Mouse (Mus musculus) heart, postnatal 4 days (tissue): ENCODE measurements around the gene Hes6. TPM values are rescaled to one million over a fixed set of nuclear protein-coding genes. Genes with fewer than 3 reads are reported as not detected.

ENCODE experiments used
- DNase-seq: peaks from one replicate; pipeline ENCODE4 v3.0.0; 2021
- total RNA-seq, 2 experiments: library from RNA; stranded (reverse); gene quantifications; 2 replicates each; pipeline ENCODE4 v1.2.3; 2021

Hes6 gene
- total RNA-seq, 2 experiments from 2014 or later = 29.6 to 30.6 TPM

DNA sequence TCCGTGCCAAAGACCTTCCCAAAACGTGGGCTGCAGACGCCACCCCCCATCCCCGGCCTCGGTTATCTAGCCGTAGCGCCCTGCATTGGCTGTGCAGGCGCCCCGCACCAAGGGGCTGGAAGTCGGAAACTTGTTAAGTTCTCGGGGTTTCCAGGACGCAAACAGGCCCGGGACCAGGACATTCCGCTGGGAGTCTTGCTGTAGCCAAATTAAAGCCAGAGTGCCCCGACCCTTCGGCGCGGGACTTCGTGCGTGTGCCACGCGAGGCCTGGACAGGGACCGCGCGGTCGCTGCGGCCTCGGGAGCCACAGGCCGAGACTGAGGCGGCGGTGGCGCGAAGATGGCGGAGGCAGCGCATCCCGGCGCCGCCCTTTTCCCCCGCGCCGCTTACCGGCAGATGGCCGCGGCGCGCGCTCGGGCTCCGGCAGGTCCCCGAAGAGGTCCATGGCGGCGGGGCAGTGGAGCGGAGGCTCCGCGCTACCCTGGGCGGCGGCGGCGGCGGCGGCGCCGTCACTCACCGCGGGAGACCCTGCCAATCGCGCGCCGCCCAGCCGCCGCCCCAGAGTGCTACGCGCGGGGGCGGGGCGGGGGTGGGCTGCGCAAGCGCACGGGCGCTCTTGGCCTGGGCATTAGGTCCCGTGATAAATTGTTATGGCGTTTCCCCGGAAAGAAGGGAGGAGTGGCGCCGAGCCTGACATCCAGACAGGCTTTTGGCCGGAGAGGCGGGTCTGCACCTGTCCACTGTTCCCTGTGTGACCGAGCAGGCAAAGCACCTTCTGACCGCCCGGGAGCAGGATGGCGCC lies 15.4 kb downstream of the Hes6 start, which contains the start of gene Ilkap:
Gene Ilkap (minus strand): TSS at position 556 of the 803 bp plus-strand sequence.
- DNase-seq = peak; percentile 86

DNA sequence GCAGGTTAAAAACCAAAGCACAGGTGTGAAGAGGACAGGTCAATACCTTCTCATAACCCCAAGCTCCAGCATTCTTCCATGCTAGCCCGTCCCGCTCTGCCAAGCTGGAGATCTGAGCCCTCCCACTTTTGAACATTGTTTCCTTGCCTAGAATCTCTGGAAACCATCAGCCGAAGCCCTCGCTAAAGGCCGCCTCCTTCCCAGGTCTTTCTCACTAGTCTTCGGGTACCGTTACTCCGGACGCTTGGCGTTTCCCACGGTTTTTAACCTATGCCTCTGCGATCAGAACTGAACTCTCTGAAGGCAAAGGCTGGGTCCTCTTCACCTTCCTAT lies 15.9 kb downstream of the Hes6 start:
- peak; percentile 25 for DNase-seq

DNA sequence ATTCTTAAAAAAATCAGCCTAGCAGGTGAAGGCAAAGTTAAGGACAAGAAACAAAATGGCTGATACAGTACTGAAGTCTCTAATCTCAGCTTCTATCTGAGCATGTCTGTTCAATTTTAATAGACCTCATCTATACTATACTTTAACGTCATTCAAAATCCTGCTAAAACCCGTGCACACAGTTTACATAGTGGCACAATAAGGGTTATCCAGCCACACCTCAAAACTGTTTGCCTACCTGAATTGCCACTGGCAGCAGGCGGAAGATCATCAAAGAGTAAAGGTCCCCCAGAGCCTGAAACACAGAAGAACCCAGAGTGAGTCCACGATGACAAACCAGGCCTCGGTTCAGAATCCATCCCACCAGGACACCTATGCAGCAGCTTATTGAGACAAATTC lies 23.5 kb downstream of the Hes6 start:
- no peak for DNase-seq

DNA sequence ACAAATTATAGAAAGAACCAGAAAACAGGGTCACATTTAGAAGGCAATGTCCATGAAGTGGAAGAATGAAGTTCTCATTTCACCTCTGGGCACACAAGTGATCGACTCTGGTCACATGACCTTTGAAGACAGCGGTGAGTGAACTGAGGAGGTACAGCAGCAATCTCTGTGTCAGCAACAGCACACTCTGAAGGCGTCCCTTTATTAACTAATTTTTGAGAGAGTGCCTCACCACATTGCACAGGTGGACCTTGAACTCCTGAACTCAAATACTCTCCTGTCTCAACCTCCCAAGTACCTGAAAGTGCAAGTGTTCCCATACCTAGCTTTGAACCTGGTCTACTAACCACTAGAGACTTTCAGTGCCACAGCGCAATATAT lies 32.8 kb downstream of the Hes6 start:
- DNase-seq = no peak

DNA sequence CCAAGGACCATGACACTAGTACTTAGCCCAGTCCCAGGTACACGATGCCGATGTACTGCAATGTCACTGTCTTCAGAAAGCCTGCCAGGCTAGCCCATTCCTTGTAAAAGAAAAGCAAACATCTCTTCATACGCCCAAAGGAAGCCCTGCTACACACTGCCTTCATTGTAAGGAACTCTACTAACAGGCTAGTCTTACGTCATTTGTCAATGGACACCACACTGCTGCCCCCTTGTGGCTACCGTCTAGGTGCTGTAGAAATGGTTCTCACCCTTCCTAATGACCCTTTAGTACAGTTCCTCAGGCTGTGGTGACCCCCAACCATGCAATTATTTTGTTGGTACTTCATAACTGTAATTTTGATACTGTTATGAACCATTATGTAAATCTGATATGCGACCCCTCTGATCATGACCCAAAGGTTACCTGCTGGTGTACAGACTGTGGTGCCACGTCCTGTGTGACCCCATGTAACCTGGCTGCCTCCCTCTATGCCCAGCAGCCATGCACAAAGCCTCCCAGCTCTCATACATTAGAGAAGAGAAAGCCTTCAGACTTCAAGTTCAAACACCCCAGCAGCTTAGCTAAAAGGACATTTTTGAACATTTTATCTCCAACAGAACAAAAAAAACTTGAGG lies 33.3 kb downstream of the Hes6 start:
- peak; percentile 88 for DNase-seq

DNA sequence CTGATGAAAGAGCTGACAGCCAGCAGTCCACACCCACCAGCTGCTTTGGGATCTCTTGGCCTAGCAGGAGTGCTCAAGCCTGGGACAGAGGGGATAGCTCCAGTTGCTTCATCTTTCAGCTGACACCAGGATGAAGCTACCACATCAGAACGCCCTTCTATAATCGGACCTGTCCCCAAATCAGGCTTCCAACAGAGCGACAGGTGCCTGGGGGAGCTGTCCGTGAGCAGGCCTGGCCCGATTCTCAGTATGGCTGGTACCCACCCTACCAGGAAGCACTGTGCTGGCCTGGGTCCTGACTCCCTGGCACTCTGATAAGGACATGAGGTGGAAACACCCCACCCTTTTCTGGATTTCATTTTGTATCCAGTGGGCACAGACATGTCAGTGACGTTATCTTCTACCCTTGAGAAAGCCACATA lies 40.4 kb downstream of the Hes6 start:
- DNase-seq = no peak

DNA sequence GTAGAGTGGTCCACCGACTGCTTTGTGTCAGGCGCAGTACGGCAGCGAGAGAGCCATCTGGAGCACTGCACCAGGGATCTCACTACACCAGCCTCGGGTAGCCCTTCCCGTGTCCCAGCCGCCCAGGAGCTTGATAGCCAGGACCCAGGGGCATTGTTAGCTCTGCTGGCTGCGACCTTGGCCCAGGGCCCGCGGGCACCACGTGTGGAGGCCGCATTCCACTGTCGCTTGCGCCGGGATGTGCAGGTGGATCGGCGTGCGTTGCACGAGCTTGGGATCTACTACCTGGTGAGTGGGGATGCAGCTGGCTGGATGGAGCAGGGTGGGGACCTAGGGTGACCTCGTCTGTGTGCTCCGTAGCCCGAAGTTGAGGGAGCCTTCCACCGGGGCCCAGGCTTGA lies 43.8 kb downstream of the Hes6 start:
- DNase-seq = no peak

DNA sequence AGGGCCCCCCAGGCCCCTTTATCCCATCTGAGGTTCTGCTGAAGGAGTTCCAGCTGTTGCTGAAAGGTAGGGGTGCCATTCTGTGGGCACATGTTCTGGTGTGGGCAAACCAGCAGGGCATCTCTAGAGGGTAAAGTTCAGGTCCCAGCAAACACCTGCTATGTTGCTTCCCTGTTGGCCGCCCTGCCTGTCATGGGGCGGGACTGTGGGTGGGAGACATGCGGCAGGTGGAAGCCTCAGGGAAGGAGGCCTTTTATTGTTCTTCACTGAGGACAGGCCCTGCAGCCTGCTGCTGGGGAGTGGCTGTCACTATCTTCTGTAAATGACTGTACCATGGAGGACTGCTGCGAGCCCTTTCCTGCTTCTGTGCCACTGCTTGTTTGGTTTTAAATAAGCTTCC lies 44.4 kb downstream of the Hes6 start:
- no peak for DNase-seq

DNA sequence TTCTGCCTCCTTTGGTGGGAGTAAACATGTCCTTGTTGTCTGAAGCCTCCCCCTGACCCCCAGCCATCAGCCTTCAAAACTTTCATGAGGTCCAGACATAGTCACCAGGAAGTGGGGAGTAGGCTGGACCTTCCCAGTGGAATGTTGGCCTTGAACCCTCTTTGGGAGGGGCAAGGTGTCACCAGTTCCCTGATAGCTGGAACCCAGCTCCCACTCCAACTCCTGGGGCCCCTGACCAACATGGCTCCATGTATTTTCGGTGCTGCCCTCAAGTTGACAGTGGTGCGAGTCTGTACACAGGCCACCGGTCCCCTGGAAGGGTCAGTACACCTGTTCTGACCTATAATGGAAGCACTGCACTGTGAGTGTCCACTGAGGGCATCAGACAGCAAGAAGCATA lies 46.5 kb downstream of the Hes6 start:
- DNase-seq = no peak

DNA sequence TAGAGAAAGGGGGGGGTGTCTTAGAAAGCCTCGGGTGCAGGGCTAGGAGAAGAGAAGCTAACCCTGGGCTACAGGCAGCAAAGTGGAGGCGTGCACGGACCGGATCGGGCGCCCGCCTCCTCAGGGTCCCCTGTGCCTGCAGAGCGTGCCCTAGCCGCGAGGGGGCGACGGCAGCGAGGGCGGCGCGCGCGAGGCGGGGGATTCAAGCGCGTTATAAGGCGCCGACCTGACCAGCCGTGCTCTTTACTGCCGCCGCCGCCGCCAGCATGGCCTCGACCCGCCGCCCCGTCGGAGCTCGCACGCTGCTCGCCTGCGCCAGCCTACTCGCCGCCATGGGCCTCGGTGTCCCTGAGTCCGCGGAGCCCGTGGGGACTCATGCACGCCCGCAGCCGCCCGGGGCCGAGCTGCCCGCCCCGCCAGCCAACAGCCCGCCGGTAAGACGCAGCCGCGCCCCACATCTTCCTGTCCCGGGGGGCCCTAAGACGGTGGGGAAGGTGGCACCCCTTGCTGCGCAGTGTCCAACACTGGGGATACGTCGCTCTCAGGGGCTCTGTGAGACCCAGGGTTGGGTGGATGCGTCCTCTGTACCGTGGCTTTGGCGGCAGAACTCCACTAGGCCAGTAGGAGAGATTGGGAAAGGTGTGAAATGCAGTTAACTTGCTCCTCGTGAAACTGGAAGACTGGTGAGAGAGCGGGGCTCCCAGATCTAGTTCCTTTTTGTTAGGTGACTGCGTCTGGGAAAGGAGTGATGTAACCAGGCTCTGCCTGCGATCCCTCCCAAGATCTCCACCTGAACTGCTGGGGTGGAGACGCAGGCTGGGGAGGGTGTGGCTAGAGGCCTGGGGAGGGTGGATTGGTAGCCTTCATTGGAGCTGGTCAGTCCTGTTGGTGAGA lies 47.4 kb downstream of the Hes6 start, which contains the start of gene Erfe:
Gene Erfe (plus strand): TSS at position 216 of the 894 bp plus-strand sequence.
- peak; percentile 82 for DNase-seq

DNA sequence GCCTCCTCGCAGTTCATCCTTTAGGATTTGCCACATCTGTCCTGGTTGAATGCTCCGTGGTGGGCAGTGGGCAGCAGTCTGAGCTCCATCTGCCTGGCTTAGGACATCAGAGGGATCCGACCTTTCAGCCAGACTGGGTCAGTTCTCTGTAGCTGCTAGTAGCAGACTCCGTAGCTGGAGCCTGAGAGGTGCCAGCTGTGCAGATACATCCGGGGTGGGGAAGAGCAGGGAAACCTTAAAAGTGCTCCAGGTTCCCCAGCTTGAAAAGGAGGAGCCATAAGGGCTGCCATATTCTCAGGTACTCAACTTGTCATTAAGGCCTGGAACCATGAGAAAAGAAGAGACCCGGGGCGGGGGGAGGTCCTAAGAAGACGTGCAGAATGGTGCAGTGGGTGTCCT lies 48.0 kb downstream of the Hes6 start:
- no peak for DNase-seq

DNA sequence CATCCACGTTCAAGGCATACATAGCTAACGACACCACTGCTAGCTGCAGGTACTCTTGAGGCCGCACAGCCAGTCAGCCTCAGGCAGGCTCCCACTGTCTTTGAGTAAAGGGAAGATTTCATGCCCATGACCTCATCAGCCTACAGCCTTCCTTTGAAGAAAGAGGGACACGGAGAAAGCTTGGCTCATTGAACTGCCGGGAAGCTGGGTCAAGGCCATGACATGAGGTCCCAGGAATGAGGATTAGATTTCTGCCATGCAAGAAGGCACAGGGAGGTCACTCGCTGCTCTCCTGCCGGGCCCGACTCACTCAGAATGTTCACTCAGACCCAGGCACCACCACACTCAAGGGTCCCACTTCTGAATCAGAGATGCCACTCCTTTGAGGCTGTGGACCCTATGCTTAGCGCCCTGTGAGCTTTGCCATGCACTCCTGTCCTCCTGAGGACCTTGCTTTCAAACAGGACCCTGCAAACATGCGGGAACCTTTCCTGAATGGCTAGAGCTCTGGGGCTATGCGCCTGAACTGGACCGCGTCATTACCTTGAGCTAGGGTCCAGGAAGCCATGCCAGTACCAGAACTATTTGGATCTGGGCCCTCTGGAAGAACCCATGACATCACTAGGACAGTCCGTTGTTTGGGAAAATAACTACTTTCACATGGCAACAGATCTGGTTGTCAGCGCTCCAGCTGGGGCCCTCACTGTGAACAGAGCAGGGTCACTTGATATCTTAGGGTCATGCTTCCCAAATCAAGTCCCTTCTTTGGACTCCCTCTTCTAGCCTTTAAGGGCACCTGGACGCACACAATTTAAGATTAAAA lies 48.8 kb downstream of the Hes6 start:
- DNase-seq = no peak

DNA sequence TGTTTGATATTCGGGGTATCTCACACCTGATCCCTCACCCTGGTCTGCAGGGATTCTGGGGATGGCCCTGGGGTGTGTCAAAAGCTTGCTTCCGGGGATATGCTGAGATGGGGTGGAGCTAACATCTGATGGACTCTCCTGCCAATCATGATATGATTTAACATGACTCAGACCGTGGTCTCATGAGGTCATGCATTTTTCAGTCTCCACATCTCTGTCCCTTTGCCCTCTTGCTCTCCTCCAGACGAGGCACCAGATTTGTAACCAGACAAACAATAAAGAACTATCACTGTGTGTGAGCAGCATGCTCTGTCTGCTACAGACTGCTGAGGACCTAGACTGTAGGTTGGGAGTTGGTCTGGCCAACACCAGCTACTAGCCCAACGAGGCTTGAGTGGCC lies 51.7 kb downstream of the Hes6 start:
- no peak for DNase-seq

Other genes with a start within 250 kb of the Hes6 start
- gene Ramp1, start 234.2 kb downstream of the Hes6 start, total RNA-seq = 10 to 100 TPM; 24.3 to 26.8 TPM
- 10 to 100 TPM; 49.3 to 55.0 TPM for gene Ube2f, start 163.7 kb downstream of the Hes6 start, total RNA-seq
- 10 to 100 TPM; 14.4 to 17.5 TPM for gene Scly, start 115.7 kb downstream of the Hes6 start, total RNA-seq
- gene Espnl, start 92.0 kb downstream of the Hes6 start, total RNA-seq = under 1 TPM; 0.14 to 0.18 TPM
- 10 to 100 TPM; 51.2 to 55.4 TPM for gene Klhl30, start 63.0 kb downstream of the Hes6 start, total RNA-seq
- 1 to 10 TPM; 1.1 to 1.4 TPM for gene Erfe, start 47.6 kb downstream of the Hes6 start, total RNA-seq
- 10 to 100 TPM; 58.2 to 59.1 TPM for gene Ilkap, start 15.2 kb downstream of the Hes6 start, total RNA-seq
- 10 to 100 TPM in 1 of 2 experiments, 1 to 10 TPM in 1; 8.5 to 11.2 TPM for gene Per2, start 45.3 kb upstream of the Hes6 start, total RNA-seq
- gene Traf3ip1, start 80.6 kb upstream of the Hes6 start, total RNA-seq = 1 to 10 TPM; 4.3 to 4.6 TPM
- gene Asb1, start 126.5 kb upstream of the Hes6 start, total RNA-seq = 10 to 100 TPM; 17.5 to 18.2 TPM